Mouse (Mus musculus): ENCODE results near the gene Rnpc3. TPM values are rescaled to one million over a fixed set of nuclear protein-coding genes. Genes with fewer than 3 reads are reported as not detected.
"Not testable (repeated sequence)": the region's sequence is repeated elsewhere in the genome, so short reads cannot be mapped to it uniquely, and the experiment has no call there.

Gene Rnpc3
- total RNA-seq (2021): 10 to 100 TPM in 1 of 2 experiments, 1 to 10 TPM in 1; 8.1 to 10.5 TPM
- long read RNA-seq, experiment 1, partial matches to known transcripts: 0 of 3 reads
- long read RNA-seq, experiment 1, other reads (novel, unspliced or antisense): 1 of 3 reads
- long read RNA-seq, experiment 2, transcript Rnpc3-203 (15 exons, 1,839 nt): major isoform, 6 of 7 reads
- long read RNA-seq, experiment 2, partial matches to known transcripts: 0 of 7 reads
- long read RNA-seq, experiment 2, other reads (novel, unspliced or antisense): 0 of 7 reads

GRCm38 (mm10) chr3:113629606-113630359 is at the start of gene Rnpc3:
Rnpc3 (minus strand) TSS chr3:113630149.
- peak; percentile 98 for DNase-seq

DNA sequence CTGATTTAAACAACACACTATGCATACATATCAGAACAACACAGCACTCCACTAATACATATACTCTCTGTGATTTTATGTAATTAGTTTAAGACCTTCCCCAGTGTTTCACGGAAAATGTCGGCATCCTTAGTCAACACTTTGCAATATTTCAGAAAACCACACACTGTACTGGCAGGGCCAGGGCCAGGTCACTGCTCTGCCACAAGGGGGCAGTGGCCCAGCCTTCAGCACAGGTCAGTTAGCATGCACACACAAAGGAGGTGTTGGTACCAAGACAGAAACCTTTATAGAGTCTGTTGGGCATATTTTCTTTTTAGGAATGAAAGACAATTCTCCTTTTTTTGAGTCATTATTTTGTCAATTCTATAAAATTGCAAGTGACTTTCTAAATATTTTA is 27.0 kb upstream of the Rnpc3 start:
- peak; percentile 6 for DNase-seq

GRCm38 (mm10) chr3:113654335-113654734 is 24.4 kb upstream of the Rnpc3 start:
- no peak for DNase-seq

GRCm38 (mm10) chr3:113651386-113651785 is 21.4 kb upstream of the Rnpc3 start:
- not testable (repeated sequence) for DNase-seq

- DNase-seq: no peak
Measured at GRCm38 (mm10) chr3:113639545-113639944, 9.6 kb upstream of the Rnpc3 start.

DNA sequence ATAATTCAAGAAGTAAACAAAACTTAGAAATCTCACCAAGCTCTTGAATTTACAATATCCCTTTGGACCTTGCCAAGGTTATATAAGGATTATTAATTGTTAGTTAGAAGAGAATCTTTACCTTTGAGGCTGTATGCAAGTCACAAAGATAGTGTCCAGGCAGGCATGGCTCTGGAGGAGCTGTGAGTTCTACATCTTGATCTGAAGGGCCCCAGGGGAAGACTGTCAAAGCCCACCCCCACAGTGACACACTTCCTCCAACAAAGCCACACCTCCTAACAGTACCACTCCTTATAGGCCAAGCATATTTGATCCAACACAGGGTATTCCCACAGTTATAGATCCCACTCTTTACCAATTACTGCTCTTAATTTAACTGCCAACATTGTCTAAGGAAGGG is 4.3 kb upstream of the Rnpc3 start:
- DNase-seq: no peak

GRCm38 (mm10) chr3:113631611-113632010 is 1.7 kb upstream of the Rnpc3 start:
- no peak for DNase-seq

GRCm38 (mm10) chr3:113630564-113630963 is 615 bp upstream of the Rnpc3 start:
- DNase-seq: no peak

- no peak for DNase-seq
Measured at GRCm38 (mm10) chr3:113606599-113606998, 23.4 kb downstream of the Rnpc3 start, which contains the start of gene Amy1. Amy1 (minus strand) TSS chr3:113606699.

GRCm38 (mm10) chr3:113590844-113591243 is 39.1 kb downstream of the Rnpc3 start:
- no peak for DNase-seq

- no peak for DNase-seq
Measured at GRCm38 (mm10) chr3:113574578-113574977, 55.4 kb downstream of the Rnpc3 start.

DNA sequence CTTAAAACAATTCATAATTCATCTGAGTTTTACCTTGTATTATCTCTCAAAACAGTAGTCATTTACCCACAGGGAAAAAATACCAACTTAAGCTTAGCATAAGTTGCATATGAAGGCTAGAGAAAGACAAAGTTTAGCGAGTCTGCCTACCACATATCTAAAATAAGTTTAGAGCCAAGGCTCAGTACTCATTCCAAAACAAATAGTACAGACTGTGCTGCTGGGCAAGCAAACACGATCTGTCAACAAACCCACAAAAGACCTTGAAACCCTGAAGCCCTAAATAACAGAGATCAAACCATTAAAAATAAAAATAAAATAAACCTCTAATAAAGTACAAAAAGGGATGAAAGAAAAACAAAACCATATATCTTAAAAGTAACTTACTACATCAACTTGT is 55.8 kb downstream of the Rnpc3 start:
- no peak for DNase-seq

GRCm38 (mm10) chr3:113572158-113572557 is 57.8 kb downstream of the Rnpc3 start:
- no peak for DNase-seq

Other genes starting within 250 kb of the Rnpc3 start
- gene Amy2a1, start 97.7 kb downstream of the Rnpc3 start, total RNA-seq (2021): not detected
- gene Amy1, start 23.4 kb downstream of the Rnpc3 start, total RNA-seq (2021): under 1 TPM; 0.72 to 0.85 TPM

Measured in gastrocnemius, postnatal 10 days (tissue).